Mouse (Mus musculus) limb, embryonic 15.5 days (tissue): ENCODE data around the gene Mms19. TPM values are rescaled to one million over a fixed set of nuclear protein-coding genes. Genes with fewer than 3 reads are reported as not detected.

ENCODE experiments used
- ATAC-seq: fragments of 200-750 bp; cut with Nextera tagmentation; 2 replicates; pipeline ENCODE4 v1.8.0; 2017; ENCODE audit warnings: low read depth, moderate TSS enrichment; ENCODE audit not compliant: insufficient number of reproducible peaks, low FRiP score, low TSS enrichment
- H3K27ac ChIP-seq: fragments of 300-500 bp; sonication (generic); 2 replicates; pipeline ENCODE4 v1.5.1; 2015; ENCODE audit warnings: moderate library complexity, mild to moderate bottlenecking, inconsistent platforms
- H3K27me3 ChIP-seq: fragments of 300-500 bp; sonication (generic); 2 replicates; pipeline ENCODE4 v1.6.1; 2015; ENCODE audit warnings: inconsistent platforms
- H3K36me3 ChIP-seq: fragments of 300-500 bp; sonication (generic); 2 replicates; pipeline ENCODE4 v1.6.1; 2015; ENCODE audit warnings: inconsistent platforms
- H3K4me1 ChIP-seq: fragments of 300-500 bp; sonication (generic); 2 replicates; pipeline ENCODE4 v1.6.1; 2015; ENCODE audit warnings: inconsistent platforms
- H3K4me2 ChIP-seq: fragments of 300-500 bp; sonication (generic); 2 replicates; pipeline ENCODE4 v1.6.1; 2015; ENCODE audit warnings: mild to moderate bottlenecking, inconsistent platforms
- H3K4me3 ChIP-seq: fragments of 300-500 bp; sonication (generic); 2 replicates; pipeline ENCODE4 v1.5.1; 2015; ENCODE audit warnings: mild to moderate bottlenecking, inconsistent platforms
- H3K9ac ChIP-seq: fragments of 300-500 bp; sonication (generic); 2 replicates; pipeline ENCODE4 v1.6.1; 2015; ENCODE audit warnings: inconsistent platforms
- H3K9me3 ChIP-seq: fragments of 300-500 bp; sonication (generic); 2 replicates; pipeline ENCODE4 v1.6.1; 2016; ENCODE audit warnings: inconsistent platforms
- WGBS: fragments of 180-500 bp; shearing (Covaris S2); methylation state at CpG from one replicate; pipeline ENCODE4 v1.1.7; 2015; 5-methylcytosine and 5-hydroxymethylcytosine counted together
- polyA plus RNA-seq: library from polyadenylated mRNA; unstranded; fragments of >200 nt; fragmentation: Nextera tagmentation; extraction: Ambion mirVana; gene quantifications from 2 replicates; pipeline ENCODE4 v1.2.1, GENCODE M21; 2015

The Mms19 gene
- polyA plus RNA-seq, 1 experiment from 2014 or later: 28.5 TPM

DNA sequence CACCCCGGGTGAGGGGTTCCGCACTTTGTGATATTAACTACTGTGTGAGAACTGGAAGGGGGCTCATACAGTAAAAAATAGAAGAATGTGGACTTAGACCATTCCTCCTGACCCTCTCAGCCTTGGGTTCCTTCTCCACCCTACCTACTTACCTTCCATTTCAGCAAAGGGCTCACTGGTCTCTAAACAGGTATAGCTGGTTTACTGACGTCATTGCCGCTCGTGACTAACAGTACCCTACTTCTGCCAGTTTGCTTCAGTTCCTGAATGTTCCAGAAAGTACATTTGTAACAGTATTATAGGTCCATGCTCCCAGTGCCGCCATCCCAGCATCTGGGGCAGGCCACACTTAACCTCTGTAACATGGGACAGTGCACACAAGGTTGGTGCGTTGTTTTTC lies 13.1 kb upstream of the Mms19 start:
- no peak overlapping the region for H3K9ac ChIP-seq
- no peak for ATAC-seq
- H3K4me1 ChIP-seq: peaks cover 57% of the 10 kb centered on the region
- H3K4me3 ChIP-seq: no peak overlapping the region
- 78% methylated on average over 7 of the region's 7 CpGs for WGBS
- no peaks in the 10 kb centered on the region for H3K36me3 ChIP-seq
- H3K27me3 ChIP-seq: no peaks in the 10 kb centered on the region
- H3K4me2 ChIP-seq: no peak overlapping the region
- no peaks in the 10 kb centered on the region for H3K9me3 ChIP-seq
- H3K27ac ChIP-seq: no peak overlapping the region; the same call in 1 of the 2 replicates

DNA sequence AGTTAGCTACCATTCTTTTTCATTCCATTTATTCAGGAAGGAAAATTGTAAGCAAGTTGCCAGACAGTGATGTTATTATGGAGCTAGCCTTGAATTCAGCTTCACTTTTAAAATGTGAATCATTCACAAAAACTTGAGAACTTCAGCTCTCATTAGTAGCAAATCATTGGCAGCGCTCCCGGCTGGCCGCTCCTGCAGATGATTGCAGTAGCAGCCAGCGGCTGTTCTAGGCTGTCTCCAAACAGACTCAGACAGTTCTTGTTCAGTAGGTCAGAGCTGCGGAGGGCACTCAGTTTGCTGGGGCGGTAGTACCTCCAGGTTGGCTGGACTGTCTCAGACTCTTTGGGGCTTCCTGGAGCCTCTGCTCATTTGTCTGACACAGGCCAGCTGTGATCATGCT lies 12.5 kb upstream of the Mms19 start:
- peaks cover 53% of the 10 kb centered on the region for H3K4me1 ChIP-seq
- 51% methylated on average over 6 of the region's 6 CpGs for WGBS
- peak; percentile 37; the same call in 1 of the 2 replicates for ATAC-seq

GRCm38 (mm10) chr19:41992971-41993370 lies 12.0 kb upstream of the Mms19 start:
- Histone ChIP-seq H3K36me3 (no peaks in the 10 kb centered on the region), H3K27ac (peak overlapping the region; percentile 69), H3K4me1 (peaks cover 50% of the 10 kb centered on the region), H3K9ac (no peak overlapping the region), H3K4me3 (no peak overlapping the region), H3K4me2 (no peak overlapping the region), H3K9me3 (no peaks in the 10 kb centered on the region), H3K27me3 (no peaks in the 10 kb centered on the region)
- ATAC-seq: no peak
- WGBS: 48% methylated on average over 2 of the region's 2 CpGs

More for the DNA sequence above, 12.5 kb upstream of the Mms19 start:
- H3K4me3 ChIP-seq: no peak overlapping the region
- no peak overlapping the region for H3K9ac ChIP-seq
- no peaks in the 10 kb centered on the region for H3K27me3 ChIP-seq
- H3K36me3 ChIP-seq: no peaks in the 10 kb centered on the region
- peak overlapping the region; percentile 69 for H3K27ac ChIP-seq
- H3K4me2 ChIP-seq: no peak overlapping the region
- H3K9me3 ChIP-seq: no peaks in the 10 kb centered on the region

GRCm38 (mm10) chr19:41991926-41992477 lies 11.0 kb upstream of the Mms19 start:
- Histone ChIP-seq H3K27me3 (no peaks in the 10 kb centered on the region), H3K4me2 (no peak overlapping the region), H3K9ac (no peak overlapping the region), H3K27ac (0 out of 2 replicates have a peak overlapping the region, but pooled peaks have one; percentile 8), H3K4me1 (peaks cover 42% of the 10 kb centered on the region), H3K36me3 (no peaks in the 10 kb centered on the region), H3K9me3 (no peaks in the 10 kb centered on the region), H3K4me3 (no peak overlapping the region)
- WGBS: 47% methylated on average over 6 of the region's 6 CpGs
- no peak for ATAC-seq

DNA sequence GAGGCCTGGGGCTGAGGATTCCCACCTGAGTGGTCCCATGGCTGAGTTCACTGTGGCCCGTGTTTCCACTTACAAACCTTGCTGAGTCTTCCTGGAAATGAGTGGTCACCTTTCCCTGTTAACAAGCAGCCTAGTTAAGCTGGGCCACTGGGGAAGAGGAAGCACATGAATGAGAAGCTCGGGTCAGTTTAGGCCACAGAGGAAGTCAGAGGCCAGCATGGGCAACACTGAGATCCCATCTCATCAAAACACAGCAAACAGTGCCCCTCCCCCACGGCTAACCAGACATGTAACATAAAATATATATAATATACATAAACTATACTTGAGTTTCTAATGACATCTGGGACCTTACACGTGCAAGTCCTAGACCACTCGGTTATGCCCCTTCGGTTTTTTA lies 8.9 kb upstream of the Mms19 start:
- WGBS: 79% methylated on average over 6 of the region's 6 CpGs
- ATAC-seq: no peak

DNA sequence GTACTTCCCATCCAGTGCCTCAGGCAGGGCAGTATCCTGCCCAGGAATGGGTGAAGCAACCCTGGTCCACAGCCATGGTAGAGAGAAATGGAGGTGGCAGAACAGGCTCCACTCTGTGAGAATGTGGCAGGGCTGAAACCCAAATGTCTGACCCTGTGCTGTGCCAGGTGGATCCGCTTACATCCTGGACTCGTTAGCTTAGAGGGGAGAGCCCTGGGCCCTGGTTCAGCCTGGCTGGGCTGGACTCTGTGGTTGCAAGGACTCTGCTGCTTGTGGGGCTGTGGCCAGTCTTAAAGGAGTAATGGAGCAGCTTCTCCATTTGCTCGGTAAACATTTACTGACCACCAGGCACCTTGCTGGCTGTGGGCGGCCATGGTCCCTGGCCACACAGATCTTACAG lies 6.2 kb upstream of the Mms19 start:
- H3K27me3 ChIP-seq: no peaks in the 10 kb centered on the region
- H3K4me1 ChIP-seq: peaks cover 26% of the 10 kb centered on the region
- ATAC-seq: peak; percentile 65; the same call in 1 of the 2 replicates
- H3K9ac ChIP-seq: no peak overlapping the region
- H3K27ac ChIP-seq: no peak overlapping the region
- H3K36me3 ChIP-seq: no peaks in the 10 kb centered on the region
- no peaks in the 10 kb centered on the region for H3K9me3 ChIP-seq
- no peak overlapping the region for H3K4me3 ChIP-seq
- 81% methylated on average over 4 of the region's 4 CpGs for WGBS
- no peak overlapping the region for H3K4me2 ChIP-seq

More for the DNA sequence above, 8.9 kb upstream of the Mms19 start:
- Histone ChIP-seq H3K4me2 (no peak overlapping the region), H3K9ac (no peak overlapping the region), H3K9me3 (no peaks in the 10 kb centered on the region), H3K4me3 (no peak overlapping the region), H3K27me3 (no peaks in the 10 kb centered on the region), H3K4me1 (peaks cover 30% of the 10 kb centered on the region), H3K36me3 (no peaks in the 10 kb centered on the region), H3K27ac (no peak overlapping the region)

GRCm38 (mm10) chr19:41985994-41986393 lies 5.0 kb upstream of the Mms19 start:
- Histone ChIP-seq H3K4me1 (peaks cover 15% of the 10 kb centered on the region; the same call in 1 of the 2 replicates), H3K27me3 (no peaks in the 10 kb centered on the region), H3K4me3 (no peak overlapping the region), H3K4me2 (no peak overlapping the region), H3K9me3 (no peaks in the 10 kb centered on the region), H3K36me3 (no peaks in the 10 kb centered on the region), H3K27ac (no peak overlapping the region), H3K9ac (no peak overlapping the region)
- ATAC-seq: no peak
- WGBS: 94% methylated on average over 5 of the region's 5 CpGs

GRCm38 (mm10) chr19:41982791-41983150 lies 1.8 kb upstream of the Mms19 start:
- Histone ChIP-seq H3K27me3 (no peaks in the 10 kb centered on the region), H3K27ac (peak overlapping the region; percentile 91; the same call in 1 of the 2 replicates), H3K9ac (peak overlapping the region; percentile 81), H3K4me2 (peak overlapping the region; percentile 78), H3K4me1 (peaks cover 23% of the 10 kb centered on the region; the same call in 1 of the 2 replicates), H3K9me3 (no peaks in the 10 kb centered on the region), H3K36me3 (no peaks in the 10 kb centered on the region), H3K4me3 (peak overlapping the region; percentile 96)
- ATAC-seq: no peak
- WGBS: 8% methylated on average over 4 of the region's 4 CpGs

GRCm38 (mm10) chr19:41981931-41982790 lies 1.2 kb upstream of the Mms19 start:
- Histone ChIP-seq H3K27ac (peak overlapping the region; percentile 91), H3K4me3 (peak overlapping the region; percentile 96), H3K9me3 (no peaks in the 10 kb centered on the region), H3K27me3 (no peaks in the 10 kb centered on the region), H3K9ac (peak overlapping the region; percentile 81), H3K36me3 (no peaks in the 10 kb centered on the region), H3K4me2 (peak overlapping the region; percentile 78), H3K4me1 (peaks cover 30% of the 10 kb centered on the region; the same call in 1 of the 2 replicates)
- under 1% methylated on average over 74 of the region's 74 CpGs for WGBS
- ATAC-seq: no peak

DNA sequence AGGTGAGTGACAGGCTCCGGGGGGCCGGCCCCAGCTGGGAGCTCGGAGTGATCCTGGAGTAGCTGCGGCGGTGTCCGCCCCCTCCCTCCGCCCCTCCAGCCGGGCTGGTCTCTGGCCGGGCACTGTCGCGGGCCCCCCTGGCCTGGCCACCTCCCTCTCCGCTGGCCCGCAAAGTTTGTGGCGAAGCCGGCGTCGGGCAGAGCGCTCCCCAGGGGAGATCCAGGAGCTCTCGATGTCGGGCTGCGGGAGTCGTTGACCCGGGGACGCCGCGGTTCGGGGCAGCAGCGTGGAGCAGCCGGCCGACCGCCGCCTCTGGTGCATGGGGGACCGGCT lies 604 bp upstream of the Mms19 start, which contains the start of gene Ubtd1:
Gene Ubtd1 (plus strand): TSS at position 169 of the 333 bp plus-strand sequence.
- H3K4me3 ChIP-seq: peak within 1 kb of the TSS; percentile 96
- H3K9ac ChIP-seq: peak within 1 kb of the TSS; percentile 82
- peak within 1 kb of the TSS; percentile 78 for H3K4me2 ChIP-seq
- peak within 1 kb of the TSS; percentile 91 for H3K27ac ChIP-seq
- no peaks in the 10 kb centered on the region for H3K36me3 ChIP-seq
- no peaks in the 10 kb centered on the region for H3K9me3 ChIP-seq
- no peak for ATAC-seq
- no peaks in the 10 kb centered on the region for H3K27me3 ChIP-seq
- WGBS: 0% methylated on average over 31 of the region's 33 CpGs
- peaks cover 36% of the 10 kb centered on the region for H3K4me1 ChIP-seq

- Histone ChIP-seq H3K27ac (peak overlapping the region; percentile 91), H3K4me3 (peak overlapping the region; percentile 96), H3K9ac (peak overlapping the region; percentile 82), H3K36me3 (no peaks in the 10 kb centered on the region), H3K9me3 (no peaks in the 10 kb centered on the region), H3K4me2 (peak overlapping the region; percentile 68), H3K27me3 (no peaks in the 10 kb centered on the region), H3K4me1 (peaks cover 38% of the 10 kb centered on the region)
- 0% methylated on average over 16 of the region's 16 CpGs for WGBS
- ATAC-seq: no peak
These were observed 537 bp downstream of the Mms19 start for GRCm38 (mm10) chr19:41980422-41980818.
